Mouse (Mus musculus) left cerebral cortex, adult 8-10 months (tissue): ENCODE results near the gene Uhrf1. TPM values are rescaled to one million over a fixed set of nuclear protein-coding genes. Genes with fewer than 3 reads are reported as not detected.

ENCODE experiments used
- DNase-seq, 2 experiments: peaks; one replicate each; pipeline ENCODE4 v3.0.0; 2022; ENCODE audit warnings: low spot score in 2 of 2
- total RNA-seq, 4 experiments: library from RNA; stranded (reverse); gene quantifications; 2 replicates each; pipeline ENCODE4 v1.2.4; 2022

Uhrf1 gene
- total RNA-seq, 4 experiments from 2014 or later: 0.80 to 1.8 (median 1.3) TPM

GRCm38 (mm10) chr17:56298238-56298637 lies 4.9 kb upstream of the Uhrf1 start:
- no peak for DNase-seq

DNA sequence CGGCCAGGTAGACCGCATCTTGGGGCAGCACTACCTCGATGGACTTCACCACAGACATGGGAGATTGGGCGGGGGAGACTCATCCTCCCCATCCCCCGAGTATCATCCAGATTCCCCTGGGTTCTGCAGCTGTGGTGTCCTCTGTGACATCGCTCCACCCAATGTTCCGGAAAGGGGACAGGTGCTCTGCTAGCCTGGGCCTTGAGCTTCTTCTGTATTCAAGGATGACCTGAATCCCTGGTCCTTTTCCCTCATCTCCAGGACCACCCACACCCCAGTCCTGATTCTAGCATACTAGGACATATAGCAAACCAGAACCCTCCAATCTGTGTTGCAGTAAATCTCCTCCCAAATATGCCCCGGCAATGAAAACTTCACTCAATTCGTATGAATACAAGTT lies 2.9 kb upstream of the Uhrf1 start, which contains the start of gene Arrdc5:
TSS of gene Arrdc5 (minus strand) at position 101 of the 400 bp plus-strand sequence.
- no peak for DNase-seq

- no peak for DNase-seq
Observed at GRCm38 (mm10) chr17:56302363-56302996, 641 bp upstream of the Uhrf1 start.

- DNase-seq: peak; percentile 84 to 89
Observed at GRCm38 (mm10) chr17:56303847-56304586, 896 bp downstream of the Uhrf1 start.

GRCm38 (mm10) chr17:56304718-56305117 lies 1.6 kb downstream of the Uhrf1 start:
- DNase-seq: no peak

- no peak for DNase-seq
Observed at GRCm38 (mm10) chr17:56305156-56305555, 2.0 kb downstream of the Uhrf1 start.

DNA sequence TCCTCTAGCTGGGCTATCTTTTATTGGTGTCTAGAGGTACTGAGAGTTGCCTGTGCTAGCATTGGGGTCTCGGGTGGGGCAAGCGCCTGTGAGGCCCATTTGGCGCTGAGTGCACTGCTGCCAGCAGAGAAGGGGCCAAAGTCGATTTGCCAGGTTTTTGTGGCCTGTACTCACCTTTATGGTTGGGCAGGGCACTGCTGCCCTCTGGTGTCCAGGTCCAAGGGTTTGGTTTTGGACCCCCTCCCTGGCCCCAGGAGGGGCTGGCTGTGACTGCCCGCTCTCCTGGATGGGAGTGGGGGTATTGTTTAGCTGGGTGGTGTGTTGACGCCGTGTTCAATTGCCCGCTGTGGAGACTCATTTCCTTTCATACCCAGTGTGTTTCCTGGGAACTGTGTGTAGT lies 2.7 kb downstream of the Uhrf1 start:
- no peak for DNase-seq

- DNase-seq: no peak
Observed at GRCm38 (mm10) chr17:56308088-56308487, 5.0 kb downstream of the Uhrf1 start.

- no peak for DNase-seq
Observed at GRCm38 (mm10) chr17:56309191-56309945, 6.2 kb downstream of the Uhrf1 start.

DNA sequence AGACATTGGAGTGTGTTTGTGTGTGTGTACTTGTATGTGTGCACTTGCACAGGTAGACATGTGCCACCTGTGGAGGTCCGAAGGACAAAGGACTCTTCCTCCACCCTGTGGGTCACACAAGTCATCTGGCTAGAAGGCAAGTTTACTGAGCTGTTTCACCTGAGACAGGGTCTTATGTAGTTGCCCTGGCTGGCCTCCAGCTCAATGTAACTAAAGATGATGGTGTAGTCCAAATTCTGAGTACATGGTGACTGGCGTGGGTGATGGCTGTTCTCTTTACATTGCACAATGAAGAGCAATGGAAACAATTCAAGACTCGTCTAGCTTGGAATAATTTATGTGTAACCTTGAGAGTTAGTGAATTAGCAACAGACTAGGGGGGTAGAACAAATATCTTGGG lies 21.3 kb downstream of the Uhrf1 start:
- no peak for DNase-seq

DNA sequence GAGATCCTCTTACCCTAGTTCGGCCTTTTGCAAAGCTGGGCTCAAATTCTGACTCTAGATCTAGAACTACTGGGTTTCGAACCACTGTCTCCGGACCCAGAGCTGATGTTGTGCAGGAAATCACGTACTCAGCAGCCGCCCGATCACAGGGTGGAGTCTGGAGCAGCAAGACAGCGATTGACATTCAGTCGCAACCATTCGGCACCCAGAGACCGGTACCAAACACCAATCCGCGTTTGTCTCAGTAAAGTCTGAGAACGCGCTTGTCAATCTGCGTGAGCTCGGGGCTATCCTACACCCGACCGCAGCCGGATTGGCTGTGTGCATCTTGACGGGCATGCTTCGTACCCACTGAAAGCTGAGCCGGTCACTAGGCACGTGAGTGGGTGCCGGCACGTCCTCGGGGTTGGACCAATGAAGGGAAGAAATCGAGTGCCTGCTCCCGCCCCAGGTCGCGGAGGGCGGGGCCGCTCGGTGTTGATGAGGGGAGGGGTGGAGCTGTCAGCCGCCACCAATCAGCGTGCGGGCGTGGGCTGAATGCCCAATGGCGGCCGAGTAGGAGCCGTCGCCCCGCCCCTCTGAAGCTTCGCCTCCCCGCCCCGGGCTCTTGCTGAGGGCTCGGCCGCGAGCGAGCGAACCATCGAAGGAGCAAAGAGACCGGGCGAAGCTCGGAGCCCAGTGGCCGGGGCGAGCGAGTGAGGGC lies 22.5 kb downstream of the Uhrf1 start, which contains the start of gene Kdm4b:
TSS of gene Kdm4b (plus strand) at position 613 of the 703 bp plus-strand sequence.
- peak; percentile 95 to 100 for DNase-seq

- DNase-seq: no peak
Observed at GRCm38 (mm10) chr17:56326153-56327147, 23.3 kb downstream of the Uhrf1 start.

GRCm38 (mm10) chr17:56329267-56329666 lies 26.1 kb downstream of the Uhrf1 start:
- DNase-seq: no peak

DNA sequence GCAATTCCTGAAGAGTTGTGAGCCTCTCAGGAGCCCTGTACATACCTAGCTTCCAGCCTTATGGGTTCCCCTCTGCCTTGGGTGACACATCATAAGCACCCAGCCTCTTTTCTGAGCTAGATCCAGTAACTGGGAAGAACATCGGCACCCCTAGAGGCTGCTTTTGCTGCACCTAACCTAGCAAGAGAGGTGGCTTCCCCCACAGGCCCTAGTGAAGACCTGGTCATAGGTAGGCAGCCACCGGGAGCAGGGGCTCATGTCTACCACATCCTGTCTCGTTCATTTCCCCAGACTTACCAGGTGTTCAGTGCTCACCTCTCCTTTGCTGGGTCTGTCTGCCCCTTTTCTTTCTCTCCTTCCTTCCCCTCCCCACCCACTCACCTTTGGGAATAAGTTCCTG lies 27.2 kb downstream of the Uhrf1 start:
- DNase-seq: no peak

DNA sequence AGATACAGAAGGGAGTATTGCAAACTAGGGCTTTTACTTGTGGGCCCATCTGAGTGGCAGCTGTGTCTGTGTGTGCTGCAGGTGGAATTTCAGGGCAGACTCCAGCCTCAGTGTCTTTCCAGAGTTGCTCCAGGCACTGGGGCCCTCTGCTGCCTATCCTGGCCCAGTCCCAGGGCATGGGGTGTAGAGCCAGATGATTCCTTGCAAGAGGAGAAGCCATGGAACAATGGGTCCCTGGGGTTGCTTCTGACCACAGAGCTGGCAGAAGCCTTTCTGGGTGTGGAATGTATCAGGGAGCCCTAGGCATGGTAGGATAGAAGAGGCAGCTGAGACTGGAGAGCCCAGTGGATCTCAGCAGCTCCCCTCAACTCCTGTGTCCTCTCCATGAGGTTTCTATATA lies 28.1 kb downstream of the Uhrf1 start:
- no peak for DNase-seq

DNA sequence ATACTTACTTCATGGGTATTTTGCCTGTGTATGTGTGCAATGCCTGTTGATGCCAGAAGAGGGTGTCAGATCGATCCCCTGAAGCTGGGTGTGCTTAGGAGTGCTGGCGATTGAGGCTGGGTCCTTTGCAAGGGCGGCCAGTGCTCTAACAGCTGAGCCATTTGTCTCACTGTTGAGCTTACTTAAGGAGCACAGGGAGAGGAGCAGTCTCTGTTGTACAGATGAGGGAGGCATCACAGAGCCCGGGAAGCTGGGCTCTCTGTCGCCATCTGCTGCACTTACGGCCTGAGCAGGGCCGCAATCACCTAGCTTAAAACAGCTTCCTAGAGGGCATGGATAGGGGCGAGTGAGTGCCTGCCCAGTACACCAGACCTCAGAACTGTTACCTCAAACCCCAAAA lies 29.9 kb downstream of the Uhrf1 start:
- DNase-seq: no peak

DNA sequence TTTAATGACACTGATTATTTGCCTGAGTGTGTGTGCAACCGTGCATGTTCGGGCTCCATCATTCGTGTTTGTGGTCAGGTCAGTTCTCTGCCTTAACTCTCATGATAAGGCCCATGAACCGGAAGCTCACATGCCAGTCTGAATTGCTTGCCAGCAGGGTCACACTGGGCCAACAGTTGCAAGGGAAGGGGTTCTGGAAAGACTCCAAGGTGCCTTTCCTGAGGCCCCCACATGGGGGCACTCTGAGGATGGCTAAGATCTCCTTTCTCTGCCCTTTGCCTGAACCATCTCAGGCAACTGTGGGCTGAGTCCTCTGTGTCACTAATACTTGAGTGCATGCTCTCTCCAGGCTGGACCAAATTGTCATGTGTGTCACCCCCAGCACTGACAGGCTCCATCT lies 34.1 kb downstream of the Uhrf1 start:
- DNase-seq: peak in 1 of 2 experiments; percentile 46

GRCm38 (mm10) chr17:56337791-56338190 lies 34.7 kb downstream of the Uhrf1 start:
- no peak for DNase-seq

DNA sequence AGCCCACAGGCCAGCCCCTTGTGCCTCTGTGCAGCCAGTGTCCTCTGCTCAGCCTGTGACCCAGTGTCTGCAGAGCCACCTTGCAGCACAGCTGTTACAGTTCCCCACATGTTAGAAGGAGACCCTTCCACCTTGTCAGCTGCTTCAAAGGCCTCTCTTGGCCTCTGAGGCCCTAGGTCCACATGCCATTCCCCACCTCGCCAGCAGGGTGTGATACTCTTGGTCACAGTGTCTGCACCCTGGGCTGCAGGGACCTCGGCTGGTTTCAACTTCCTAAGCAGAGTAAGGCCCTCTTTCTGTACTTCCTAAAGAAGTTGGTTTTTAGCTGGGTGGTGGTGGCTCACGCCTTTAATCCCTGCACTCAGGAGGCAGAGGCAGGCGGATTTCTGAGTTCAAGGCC lies 35.8 kb downstream of the Uhrf1 start:
- DNase-seq: no peak

GRCm38 (mm10) chr17:56340717-56341116 lies 37.6 kb downstream of the Uhrf1 start:
- no peak for DNase-seq
